Mouse (Mus musculus) heart, postnatal 14 days (tissue): ENCODE results near the gene Pmp22. TPM values are rescaled to one million over a fixed set of nuclear protein-coding genes. Genes with fewer than 3 reads are reported as not detected.

ENCODE experiments used
- DNase-seq, 2 experiments: peaks; one replicate each; pipeline ENCODE4 v3.0.0; 2021 to 2022
- intact Hi-C: fragments of 180-260 bp; cut with DNase I; formaldehyde crosslinking; loops from one replicate; pipeline ENCODE4 v1.15.1; 2025
- total RNA-seq, 2 experiments: library from RNA; stranded (reverse); gene quantifications; 2 replicates each; pipeline ENCODE4 v1.2.3; 2021

The Pmp22 gene
- total RNA-seq, 2 experiments from 2014 or later = 69.8 to 80.5 TPM

DNA sequence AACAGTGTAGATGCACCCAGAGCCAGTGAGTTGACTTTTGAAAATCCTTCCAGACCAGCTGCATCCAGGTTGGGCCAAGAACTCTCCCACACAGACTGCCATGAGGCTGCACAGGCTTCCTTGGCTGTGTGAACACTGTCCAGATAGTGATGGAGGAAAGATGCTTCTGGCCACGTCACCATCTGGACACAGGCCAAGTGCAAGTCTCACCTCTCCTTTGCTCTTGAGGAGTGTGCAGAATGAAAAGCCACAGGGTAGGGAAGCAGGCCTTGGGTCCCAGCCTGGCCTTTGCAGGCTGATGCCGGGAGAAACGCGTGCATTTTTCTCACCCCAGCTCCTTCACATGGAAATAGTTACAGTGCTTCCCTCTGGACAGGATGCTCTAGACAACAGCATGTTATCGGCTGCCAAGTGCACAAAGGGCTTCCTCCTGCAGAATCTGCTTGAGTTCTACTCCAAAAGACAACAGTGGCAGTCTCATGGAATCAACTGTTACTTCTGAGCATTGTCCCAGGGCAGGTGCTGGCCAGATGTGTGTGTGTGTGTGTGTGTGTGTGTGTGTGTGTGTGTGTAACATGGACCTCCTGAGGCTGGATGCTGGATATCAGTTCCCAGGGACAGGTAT is 2.8 kb upstream of the Pmp22 start:
- DNase-seq = peak; percentile 65 to 75
- intact Hi-C loops = loop anchor here (5.0 kb wide), 1 partner anchor 54 kb away; no protein-coding TSS in a partner anchor

DNA sequence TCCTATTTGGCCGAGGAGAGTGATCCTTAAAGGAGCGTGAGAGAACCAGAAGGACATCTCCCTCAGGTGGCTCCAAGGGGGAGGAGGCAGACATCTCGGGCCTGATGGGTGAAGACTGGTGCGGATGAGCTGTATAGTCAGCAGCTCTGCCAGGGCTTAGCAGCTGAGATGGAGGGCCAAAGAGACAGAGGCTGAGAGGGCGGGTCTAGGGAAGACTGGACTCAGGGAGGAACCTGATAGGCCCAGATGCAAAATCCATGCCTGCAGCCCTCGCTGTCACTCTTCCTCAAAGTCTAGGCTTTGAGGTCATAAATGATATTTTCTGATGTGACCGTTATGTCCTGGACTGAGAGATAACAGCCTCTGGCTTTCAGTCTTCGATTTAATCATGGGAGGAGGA is 1.8 kb upstream of the Pmp22 start:
- no peak for DNase-seq

DNA sequence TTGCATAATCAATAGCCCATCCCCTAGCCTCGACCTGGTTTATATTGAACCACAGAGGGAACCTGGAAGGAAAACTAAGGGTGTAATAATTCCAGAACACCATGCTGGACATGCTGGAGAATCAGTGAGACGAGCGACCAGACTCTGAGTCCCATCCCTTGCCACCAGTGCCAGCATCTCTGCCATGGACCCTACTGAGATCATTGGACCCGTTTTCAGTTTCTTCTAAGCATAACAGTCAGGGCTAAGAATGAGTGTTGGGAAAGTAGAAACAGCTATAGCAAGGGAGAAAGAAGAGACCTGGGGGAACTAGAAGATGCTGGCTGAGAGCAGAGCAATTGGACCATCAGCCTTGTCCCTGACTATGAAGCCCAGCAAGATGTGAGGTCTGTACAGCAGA is 1.3 kb upstream of the Pmp22 start:
- no peak for DNase-seq
- intact Hi-C loops = loop anchor here (5.0 kb wide), 1 partner anchor 55 kb away; no protein-coding TSS in a partner anchor

More for the DNA sequence above, 1.8 kb upstream of the Pmp22 start:
- intact Hi-C loops = loop anchor here (5.0 kb wide), 1 partner anchor 55 kb away; no protein-coding TSS in a partner anchor

DNA sequence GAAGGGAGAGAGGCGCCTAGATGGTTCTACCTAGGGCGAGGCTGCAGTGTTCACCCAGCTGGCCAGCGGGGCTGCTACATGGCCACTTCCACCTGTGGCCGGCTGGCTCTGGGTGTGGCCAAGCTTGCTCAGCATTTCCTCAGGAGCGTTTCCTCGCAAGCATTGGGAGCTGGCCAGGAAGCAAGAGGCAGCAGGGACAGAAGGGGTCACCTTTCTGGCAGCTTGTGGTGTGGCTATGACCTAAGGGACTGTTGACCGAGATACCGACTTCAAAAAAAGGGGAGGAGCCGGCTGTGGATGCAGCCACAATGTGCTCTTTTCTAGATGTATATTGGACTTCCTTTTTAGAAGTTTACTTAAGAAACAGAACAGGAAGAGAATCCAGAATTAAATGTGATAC is 593 bp downstream of the Pmp22 start:
- peak; percentile 62 to 70 for DNase-seq
- intact Hi-C loops = loop anchor here (5.0 kb wide), 1 partner anchor 57 kb away; no protein-coding TSS in a partner anchor

DNA sequence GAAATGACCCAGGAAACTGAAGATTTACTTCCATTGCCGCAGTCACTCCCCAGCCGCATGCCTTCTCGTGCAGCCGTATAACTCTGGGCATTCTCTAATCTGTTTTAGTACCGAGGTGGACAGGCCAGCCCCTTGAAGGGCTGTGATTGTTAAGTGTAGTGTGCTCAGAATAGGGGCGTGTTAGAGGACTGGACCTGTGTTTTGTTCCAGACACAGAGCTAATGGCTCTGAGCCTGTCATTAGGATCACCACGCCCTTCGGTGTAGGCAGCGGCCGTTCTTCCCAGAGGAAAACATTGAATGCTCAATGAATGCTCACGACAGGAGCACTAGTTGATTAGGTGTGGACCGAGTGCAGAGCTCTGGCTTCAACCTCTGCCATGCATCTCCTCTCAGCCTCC is 1.1 kb downstream of the Pmp22 start:
- peak in 1 of 2 experiments; percentile 36 for DNase-seq
- intact Hi-C loops = loop anchor here (2.0 to 10.0 kb wide), 5 partner anchors 58 to 375 kb away; partner anchors contain the start of genes Gm10428 and Trim16

DNA sequence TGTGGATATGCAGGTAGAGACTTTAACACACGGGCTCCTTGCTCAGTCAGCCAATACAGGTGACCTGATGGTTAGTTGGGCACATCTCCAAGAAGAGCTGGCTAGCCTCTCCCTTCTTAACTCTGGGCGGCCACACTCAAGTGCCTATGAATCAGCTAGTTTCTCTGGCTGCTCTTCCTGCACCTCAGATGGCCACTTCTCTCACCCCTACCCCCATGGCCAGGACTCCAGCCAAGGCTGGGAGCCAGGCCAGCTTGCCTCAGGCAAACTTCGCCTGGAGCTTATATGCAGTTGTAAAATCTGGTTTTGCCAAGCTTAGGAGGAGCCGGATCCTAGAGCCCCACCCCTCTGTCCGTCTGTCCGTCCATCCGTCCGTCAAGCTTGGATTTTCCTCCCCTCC is 1.7 kb downstream of the Pmp22 start:
- intact Hi-C loops = loop anchor here (2.0 to 10.0 kb wide), 4 partner anchors 103 to 376 kb away; partner anchors contain the start of genes Gm10428 and Trim16

DNA sequence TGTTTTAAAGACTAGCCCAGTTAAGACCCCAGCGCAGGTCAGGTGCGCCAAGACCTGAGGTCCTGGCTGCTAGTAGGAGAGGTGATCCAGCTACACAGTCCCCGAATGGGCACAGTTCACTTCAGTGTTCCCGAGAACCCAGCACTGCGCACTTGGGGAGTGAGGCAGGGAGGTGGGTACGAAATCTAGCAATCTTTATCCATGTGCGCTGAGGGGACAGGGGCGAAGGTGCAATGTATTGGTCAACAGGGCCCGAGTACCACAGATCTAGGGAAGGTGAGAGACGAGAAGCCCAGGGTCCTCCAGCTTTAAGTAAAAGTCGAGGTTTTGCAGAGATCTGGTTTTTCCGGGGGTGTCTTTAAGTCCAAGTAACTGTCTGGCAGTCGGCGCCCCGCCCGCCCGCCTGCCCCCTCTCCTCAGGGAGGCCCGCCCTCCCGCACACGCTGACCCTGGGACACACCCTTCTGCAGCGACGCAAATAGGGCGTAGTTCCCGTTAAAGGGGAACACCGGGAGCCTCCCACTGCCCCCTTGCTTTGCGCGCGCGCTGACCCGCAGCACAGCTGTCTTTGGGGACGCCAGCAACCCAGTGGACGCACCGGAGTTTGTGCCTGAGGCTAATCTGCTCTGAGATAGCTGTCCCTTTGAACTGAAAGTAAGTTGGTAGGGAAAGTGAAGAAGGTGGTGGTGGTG is 2.4 kb downstream of the Pmp22 start:
- intact Hi-C loops = loop anchor here (2.0 to 10.0 kb wide), 4 partner anchors 104 to 376 kb away; partner anchors contain the start of genes Gm10428 and Trim16
- DNase-seq = peak; percentile 79

More for the DNA sequence above, 1.7 kb downstream of the Pmp22 start:
- DNase-seq = peak; percentile 83 to 90

DNA sequence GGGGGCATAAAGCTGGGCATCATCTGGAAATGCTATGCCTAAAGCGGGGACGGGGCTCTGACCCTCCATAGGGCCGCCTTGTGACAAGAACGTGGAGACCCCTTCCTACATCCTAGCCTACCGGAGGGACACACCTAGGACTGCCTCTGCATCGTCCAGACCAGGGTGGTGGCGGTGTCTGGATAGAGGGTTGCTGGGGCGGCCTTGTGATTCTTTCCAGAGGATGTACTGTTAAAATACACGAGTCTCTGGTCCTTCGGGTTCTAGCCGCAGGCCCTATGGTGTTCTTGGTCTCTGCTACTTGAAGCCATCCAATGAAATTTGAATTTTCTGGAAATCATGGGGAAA is 2.9 kb downstream of the Pmp22 start:
- intact Hi-C loops = loop anchor here (2.0 to 10.0 kb wide), 4 partner anchors 104 to 377 kb away; partner anchors contain the start of genes Gm10428 and Trim16
- DNase-seq = no peak

DNA sequence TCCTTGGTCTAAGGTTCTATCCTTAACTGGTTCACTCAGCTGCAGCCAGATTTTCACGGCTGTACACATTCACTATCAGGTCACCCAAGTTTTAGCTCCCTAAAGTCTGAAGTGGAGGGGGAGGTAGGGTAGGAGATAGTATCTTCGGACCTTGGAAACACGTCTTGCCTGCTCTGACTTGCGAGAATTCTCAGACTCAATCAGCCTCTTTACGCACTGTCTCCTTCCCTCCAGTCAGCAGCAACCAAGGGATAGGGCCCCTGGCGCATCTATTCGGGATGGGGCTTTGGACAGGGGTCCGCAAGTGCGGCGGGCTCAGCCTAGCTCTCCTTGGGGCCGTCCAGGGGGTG is 3.3 kb downstream of the Pmp22 start:
- no peak for DNase-seq
- intact Hi-C loops = loop anchor here (5.0 to 10.0 kb wide), 3 partner anchors 105 to 377 kb away; partner anchors contain the start of genes Gm10428 and Trim16

DNA sequence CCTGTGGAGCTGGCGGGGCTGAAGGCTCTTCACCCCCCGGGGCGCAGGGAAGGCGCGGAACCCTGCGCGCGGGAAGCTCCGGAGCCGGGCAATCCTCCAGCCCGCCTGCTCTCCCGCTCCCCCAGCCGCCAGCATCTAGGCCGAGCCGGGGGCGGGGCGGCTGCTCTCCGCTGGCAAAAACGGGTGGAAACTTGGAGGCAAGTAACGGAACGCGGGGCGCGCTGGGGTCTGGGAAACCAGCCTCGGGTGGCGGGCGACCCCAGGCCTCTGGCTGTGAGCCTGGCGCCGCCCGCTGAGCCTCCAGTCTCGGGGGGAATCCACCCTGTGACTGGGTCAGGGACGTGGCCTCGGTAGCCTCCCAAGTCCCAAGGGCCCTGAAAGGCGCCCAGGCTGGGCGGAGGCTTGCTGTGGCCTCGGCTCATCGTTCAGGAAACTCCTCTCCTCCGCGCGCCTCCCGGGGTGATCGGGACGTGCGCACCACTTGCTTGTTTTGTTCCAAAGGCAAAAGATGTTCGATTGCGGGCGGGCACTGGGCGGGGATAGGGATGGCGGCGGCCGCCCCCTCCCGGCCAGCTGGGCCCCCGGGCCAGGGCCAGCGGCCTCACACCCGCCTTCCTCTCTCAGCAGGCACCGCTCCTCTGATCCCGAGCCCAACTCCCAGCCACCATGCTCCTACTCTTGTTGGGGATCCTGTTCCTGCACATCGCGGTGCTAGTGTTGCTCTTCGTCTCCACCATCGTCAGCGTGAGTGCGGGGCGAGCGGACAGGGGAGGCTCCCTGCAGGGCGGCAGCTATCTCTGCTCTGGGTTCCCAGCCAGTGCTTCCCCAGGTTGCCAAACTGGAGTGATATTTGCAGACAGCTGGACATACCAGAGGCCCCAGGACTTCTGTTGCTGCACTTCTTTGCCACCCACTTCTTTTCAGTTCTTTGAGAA is 4.0 kb downstream of the Pmp22 start:
- intact Hi-C loops = loop anchor here (5.0 to 10.0 kb wide), 3 partner anchors 105 to 378 kb away; partner anchors contain the start of genes Gm10428 and Trim16
- DNase-seq = peak; percentile 80 to 85

DNA sequence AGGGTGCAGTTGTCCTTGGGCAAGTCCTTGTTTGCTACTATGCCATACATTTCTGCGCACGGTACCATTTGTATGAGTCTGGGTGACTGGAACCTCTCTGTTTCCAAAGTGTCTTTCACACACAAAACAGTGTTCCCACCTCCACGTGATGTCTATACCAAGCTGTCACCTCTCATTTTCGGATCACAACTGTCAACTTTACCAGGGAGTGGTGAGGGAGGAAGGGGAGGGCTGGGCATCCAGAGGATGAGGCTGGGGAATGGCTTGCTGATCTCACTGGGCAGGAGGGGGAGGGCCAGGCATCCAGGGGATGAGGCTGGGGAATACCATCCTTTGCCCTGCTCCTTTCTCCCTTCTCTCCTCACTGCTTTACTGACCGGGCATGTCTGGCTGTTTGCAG is 5.2 kb downstream of the Pmp22 start:
- intact Hi-C loops = loop anchor here (2.0 to 10.0 kb wide), 4 partner anchors 35 to 379 kb away; partner anchors contain the start of genes Gm10428 and Trim16
- no peak for DNase-seq

DNA sequence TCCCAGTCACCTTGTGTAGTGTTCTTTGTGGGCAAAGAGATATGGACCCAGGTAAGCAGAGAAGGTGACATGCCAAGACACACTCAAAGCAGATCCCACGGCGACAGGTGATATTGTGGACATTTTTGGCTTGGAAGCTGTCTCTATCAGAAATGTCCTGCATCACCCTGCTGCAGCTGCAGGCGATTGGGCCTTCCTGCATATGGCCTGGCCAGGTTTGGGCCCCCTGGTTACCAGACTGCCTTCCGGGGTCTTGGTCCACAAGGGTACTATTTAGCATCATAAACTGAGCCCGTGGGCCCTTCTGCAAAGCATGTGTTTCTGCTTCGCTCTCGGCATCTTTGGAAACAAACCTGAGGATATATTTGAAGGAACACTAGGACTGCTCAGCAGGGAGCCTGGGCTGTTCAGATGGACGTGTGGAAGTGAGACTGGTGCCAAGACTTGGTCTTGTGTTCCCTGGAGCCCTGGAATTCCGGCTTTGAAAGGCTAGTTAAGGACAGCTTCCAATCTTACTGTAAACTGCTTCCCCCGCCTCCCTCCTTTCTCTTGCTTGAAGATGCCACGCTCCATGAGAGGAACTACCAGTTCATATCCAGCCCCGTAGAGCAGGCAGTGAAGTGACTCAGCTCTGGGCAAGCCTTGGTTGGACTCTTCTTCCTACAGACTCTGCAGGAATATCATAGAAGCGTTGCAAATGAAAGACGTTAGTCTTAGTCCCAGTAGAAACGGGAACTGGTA is 6.1 kb downstream of the Pmp22 start:
- DNase-seq = peak in 1 of 2 experiments; percentile 43
- intact Hi-C loops = loop anchor here (1.0 to 10.0 kb wide), 6 partner anchors 34 to 380 kb away; partner anchors contain the start of genes Gm10428 and Trim16

DNA sequence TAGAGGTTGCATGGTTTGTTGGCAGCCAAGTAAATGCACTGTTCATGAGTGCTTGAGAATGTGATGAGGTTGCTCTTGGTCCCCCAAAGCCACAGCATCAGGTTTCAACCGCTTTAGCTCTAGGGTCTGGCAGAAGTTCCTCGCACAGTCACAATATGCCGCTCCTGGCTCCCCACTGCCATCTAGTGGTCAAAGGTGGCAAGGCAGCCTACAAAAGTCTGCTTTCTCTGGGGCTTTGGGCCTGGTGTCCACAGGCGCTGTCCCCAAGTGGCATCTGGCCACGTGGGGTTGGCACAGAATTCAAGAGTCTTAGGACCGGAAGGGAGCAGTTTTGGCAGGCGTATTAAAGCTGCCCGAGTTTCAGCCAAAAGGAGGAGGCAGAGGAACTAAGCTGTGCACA is 6.8 kb downstream of the Pmp22 start:
- DNase-seq = peak; percentile 94 to 99
- intact Hi-C loops = loop anchor here (1.0 to 10.0 kb wide), 5 partner anchors 33 to 381 kb away; partner anchors contain the start of genes Gm10428 and Trim16

DNA sequence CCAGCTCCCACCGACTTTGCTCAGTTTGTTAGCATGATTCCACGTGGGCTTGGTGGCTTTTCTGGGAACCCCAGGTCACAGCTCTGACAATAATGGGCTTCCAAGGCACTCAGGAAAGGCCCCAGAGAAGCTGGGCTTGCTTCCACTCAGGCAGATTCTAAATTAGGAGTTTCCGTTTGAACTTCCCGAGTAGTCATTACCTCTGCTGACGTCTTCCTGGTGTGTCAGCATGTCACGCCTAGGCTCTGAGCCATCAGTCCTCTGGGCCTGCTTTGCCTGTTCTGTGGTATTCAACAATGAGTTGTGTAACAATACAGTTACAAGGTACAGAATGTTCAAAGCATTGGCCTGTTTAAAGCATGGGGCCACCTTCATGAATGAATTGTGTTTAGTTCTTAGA is 7.4 kb downstream of the Pmp22 start:
- intact Hi-C loops = loop anchor here (5.0 to 10.0 kb wide), 3 partner anchors 154 to 381 kb away; partner anchors contain the start of genes Gm10428 and Trim16
- peak; percentile 77 to 78 for DNase-seq

DNA sequence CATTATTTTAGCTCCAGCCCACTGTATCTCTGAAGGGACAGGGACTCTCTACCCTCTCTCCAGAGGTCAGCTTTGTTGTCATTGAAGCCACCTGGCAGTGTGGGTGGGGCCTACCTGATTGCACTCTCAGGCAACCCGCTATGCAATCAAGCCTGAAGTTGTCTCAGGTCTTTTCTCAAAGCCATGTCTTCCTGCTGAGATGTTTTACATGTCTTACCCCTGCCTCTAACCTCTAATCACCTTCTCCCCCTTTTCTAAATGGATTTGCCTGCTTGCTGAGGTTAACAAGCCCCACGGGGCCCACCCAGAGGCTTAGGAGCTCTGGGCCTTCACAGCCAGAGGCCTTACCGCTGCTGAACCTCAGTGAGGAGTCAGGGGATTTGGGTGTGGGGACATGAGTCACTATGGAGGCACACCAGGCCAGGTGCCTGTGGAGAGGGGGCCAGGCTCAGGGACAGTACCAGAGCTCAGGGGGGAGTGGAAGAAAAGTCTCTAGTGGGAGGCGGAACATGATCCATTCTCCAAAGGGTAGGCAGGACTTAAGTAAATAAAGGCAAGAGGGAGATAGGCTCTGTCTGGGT is 8.1 kb downstream of the Pmp22 start:
- intact Hi-C loops = loop anchor here (5.0 to 10.0 kb wide), 3 partner anchors 155 to 382 kb away; partner anchors contain the start of genes Gm10428 and Trim16
- no peak for DNase-seq

DNA sequence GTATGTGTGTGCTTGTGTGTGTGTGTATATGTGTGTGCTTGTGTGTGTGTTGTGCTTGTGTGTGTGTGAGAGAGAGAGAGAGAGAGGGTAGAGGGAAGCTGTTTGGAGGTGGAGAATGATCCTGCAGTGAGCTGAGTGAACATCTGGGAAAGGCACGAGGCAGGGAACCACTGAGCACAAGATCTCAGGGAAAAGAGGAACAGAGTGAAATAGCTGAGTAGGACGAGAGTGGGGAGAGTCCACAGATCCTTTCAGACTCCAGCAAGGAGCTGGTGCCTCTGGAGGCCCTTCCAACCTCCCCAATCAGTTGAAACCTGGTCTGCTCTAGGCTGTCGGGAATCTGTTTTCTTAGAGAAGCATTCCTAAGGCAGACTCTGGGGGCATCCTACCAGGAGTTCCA is 10.0 kb downstream of the Pmp22 start:
- no peak for DNase-seq
- intact Hi-C loops = loop anchor here (5.0 to 10.0 kb wide), 3 partner anchors 156 to 384 kb away; partner anchors contain the start of genes Gm10428 and Trim16

DNA sequence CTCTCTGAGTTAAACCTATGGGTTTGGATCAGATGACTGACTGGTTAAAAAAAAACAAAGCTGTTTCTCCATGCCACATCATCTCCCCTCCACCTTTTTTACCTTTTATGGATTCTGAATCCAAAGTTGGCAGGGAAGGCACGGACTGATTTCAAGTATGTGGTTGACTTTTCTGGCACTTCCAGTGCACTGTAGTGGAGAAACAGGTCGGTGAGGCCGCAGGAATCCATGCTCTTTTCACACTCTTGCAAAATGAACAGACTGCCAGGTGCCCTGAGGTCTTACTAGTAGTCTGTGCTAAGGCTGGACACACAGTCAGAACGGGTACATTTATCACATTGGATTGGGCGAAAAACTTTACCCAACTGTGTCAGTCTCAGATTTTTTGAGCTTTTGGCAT is 13.5 kb downstream of the Pmp22 start:
- intact Hi-C loops = no loop called here
- no peak for DNase-seq

DNA sequence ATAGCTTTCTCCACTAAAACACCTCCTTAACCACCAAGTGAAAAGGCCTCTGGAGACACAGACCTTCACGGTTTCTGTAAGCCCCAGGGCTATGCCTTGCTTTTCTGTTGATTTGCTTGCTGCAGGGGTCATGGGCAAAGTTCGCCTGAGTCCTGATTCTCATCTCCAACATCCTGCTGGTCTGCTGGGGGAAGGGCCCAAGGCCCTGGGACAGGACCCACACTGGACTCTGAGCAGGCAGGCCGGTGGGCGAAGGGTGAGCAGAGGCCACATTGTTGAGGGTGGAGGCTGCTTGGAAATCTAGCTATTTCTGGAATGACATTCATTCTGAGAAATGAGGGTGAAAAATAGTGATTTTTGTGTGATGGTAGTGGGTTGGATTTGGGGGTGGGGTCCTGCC is 14.0 kb downstream of the Pmp22 start:
- no peak for DNase-seq
- intact Hi-C loops = no loop called here

DNA sequence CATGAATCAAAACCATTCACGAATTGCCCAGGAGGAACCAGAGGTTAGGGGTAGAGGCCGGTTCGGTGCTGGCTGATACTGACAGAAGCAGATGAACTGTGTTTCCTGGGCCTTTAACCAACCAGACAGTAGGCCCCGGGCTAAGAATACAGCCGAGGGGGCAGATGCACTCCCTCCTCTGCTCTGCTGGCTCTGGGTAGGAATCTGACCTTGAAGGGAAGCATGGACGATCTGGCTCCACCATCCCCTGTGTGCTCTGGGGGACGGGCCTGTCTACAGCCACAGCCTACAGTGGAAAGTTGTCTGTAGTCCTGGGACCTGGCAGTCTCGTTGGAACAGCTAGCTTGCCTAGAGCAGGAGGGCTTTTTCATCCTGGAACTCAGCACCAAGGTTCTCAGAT is 14.7 kb downstream of the Pmp22 start:
- peak; percentile 38 to 43 for DNase-seq
- intact Hi-C loops = no loop called here
